Mouse (Mus musculus) C2C12 (cell line): ENCODE measurements around the gene Slc17a7.

Experiments used
- CEBPB ChIP-seq: IDR thresholded peaks from one replicate; pipeline ENCODE4 v1.6.1; 2011; ENCODE audit warnings: low read depth, mild to moderate bottlenecking, control low read depth, moderate library complexity
- CTCF ChIP-seq: IDR thresholded peaks from one replicate; pipeline ENCODE4 v1.5.1; 2011; ENCODE audit not compliant: control insufficient read depth, insufficient read depth, insufficient read length
- MYOD1 ChIP-seq: IDR thresholded peaks from one replicate; pipeline ENCODE4 v1.6.1; 2011; ENCODE audit warnings: low read depth; ENCODE audit not compliant: control insufficient read depth, insufficient read length
- USF1 ChIP-seq: IDR thresholded peaks from one replicate; pipeline ENCODE4 v1.6.1; 2011; ENCODE audit warnings: low read depth, mild to moderate bottlenecking, control low read depth, moderate library complexity

- TF ChIP-seq CTCF (no peak), USF1 (no peak), MYOD1 (no peak), CEBPB (no peak)
Measured at GRCm38 (mm10) chr7:45133446-45134159, 30.1 kb upstream of the Slc17a7 start.
